Mouse (Mus musculus): ENCODE data around the gene Tcte1.

Tcte1 gene

GRCm38 (mm10) chr17:45565103-45565502 lies 41.9 kb downstream of the Tcte1 start:
- no peak for ATAC-seq (ENCODE audit: low TSS enrichment)

DNA sequence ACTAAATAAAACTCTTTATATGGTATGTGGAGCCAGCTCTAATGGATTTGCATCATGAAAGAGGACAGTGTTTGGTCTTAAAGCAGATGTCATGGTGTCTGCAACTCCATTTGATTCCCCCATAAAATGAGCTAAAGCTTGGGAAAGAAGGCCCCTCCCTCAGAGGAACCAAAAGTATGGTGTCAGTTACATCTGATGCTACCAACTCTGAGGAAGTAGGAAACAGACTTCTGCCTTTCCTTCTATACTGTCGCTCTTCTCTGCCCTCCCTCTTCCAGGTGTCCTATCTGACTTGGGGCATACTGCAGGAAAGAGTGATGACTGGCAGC lies 42.8 kb downstream of the Tcte1 start:
- no peak for ATAC-seq (ENCODE audit: low TSS enrichment)

GRCm38 (mm10) chr17:45566360-45567161 lies 43.3 kb downstream of the Tcte1 start:
- peak; percentile 5; the same call in 1 of the 2 replicates for ATAC-seq (ENCODE audit: low TSS enrichment)

GRCm38 (mm10) chr17:45567162-45567601 lies 43.9 kb downstream of the Tcte1 start:
- ATAC-seq (ENCODE audit: low TSS enrichment), result no peak

DNA sequence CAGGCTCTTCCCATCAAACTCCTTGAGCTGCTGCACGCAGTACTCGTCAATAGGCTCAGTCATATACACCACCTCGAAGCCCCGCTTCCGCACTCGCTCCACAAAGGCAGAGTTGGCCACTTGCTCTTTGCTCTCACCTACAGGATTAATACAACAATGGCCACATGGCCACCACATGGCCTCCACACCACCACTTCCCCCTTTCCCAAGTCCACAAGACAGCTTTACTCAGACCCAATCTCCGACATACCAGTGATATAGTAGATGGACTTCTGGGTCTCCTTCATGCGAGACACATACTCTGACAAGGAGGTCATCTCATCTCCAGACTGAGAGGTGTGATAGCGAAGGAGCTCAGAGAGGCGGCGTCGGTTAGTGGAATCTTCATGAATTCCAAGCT lies 45.8 kb downstream of the Tcte1 start:
- ATAC-seq (ENCODE audit: low TSS enrichment), result no peak

DNA sequence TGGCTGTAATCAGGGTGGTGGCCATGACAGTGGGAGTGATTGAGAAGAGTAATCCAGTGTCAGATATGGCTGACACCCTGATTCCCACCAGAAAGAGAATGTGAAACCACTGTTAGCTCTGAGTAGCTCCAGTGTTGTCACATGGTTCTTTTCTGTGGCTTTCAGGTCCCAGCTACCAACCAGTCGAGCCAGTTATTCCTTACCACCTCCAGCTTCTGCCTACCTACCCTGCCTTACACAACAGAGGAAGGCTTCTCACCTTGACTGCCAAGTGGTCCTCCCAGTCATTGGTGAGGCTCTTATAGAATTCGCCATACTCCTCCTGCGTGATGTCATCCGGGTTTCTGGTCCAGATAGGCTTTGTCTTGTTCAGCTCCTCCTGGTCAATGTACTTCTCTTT lies 46.8 kb downstream of the Tcte1 start:
- no peak for ATAC-seq (ENCODE audit: low TSS enrichment)

DNA sequence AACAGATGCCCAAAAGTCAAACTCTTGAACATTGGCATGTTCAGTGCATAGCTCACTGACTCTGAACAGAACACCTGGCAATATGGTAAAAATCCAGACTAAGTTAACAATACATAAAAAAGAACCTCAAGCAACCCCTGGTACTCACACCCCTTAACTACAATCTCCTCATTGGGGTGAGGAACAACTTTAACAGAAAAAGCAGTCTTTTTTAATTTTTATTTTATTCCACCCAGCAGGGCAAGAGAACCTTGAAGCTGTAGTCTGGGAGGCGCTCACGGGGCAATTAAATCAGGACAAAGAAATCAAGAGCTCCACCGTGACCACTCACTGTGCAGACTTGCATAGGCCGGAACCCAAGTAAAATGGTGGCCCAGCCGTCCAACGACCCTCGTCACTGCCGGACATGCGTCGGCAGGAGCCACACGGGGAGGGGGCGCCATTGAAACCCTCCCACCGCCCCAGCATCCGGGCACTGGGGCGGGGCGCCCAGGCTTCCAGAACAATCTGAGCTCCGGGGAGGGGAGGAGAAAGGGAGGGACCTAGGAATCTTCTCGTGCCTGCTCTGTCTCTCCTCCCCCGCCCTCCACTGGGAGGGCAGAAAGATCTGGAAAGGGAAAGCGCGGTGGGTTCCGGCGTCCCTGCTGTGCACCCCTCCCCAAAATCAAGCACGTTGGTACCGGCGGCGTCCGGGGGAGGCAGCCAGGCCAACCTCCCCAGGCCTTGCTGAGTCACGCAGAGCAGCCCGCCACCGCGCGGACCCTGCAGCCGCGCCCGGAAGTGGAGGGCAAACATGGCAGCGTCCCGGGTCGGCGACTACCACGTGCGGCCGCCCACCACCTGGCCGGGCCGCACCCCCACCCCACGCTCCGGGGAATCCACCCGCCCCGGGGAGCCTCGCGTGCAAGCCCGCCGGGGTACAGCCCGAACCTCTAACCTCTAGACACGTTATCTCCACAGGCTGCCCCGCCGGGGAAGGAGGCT lies 49.2 kb downstream of the Tcte1 start:
- ATAC-seq (ENCODE audit: low TSS enrichment), result peak; percentile 32

DNA sequence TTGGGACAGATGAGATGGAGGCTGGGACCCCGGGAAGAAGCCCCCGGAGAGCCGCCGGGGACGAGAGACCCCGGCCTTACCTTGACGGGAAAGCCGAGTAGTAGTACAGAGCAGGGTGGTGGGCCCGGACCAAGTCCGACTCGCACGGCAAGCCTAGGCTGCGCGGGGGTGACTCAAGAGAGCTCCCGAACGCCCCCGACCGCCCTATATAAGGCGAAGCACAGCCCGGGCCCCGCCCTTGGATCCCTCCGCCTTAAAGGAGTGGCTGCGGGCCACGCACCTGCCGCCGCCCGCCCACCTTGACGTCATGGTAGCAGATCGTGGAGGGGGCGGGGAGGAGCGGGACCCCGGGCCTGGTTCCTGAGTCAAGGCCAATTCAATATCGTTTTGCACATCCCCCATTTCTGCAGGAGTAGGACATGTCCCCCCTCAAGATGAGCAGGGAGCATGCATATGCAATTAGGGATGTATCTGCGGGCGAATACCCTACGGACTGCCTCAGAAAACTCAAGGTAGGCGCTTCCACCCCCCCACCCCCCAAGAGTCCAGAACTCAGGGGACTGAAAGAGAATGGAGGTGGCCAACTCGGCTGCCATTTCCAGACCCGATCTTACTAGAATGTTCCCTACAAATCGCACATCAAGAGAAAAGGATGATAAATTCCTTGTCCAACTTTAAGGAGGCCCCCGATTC lies 50.0 kb downstream of the Tcte1 start, which contains the start of gene Hsp90ab1:
Hsp90ab1 (minus strand) TSS at position 185 of the 693 bp plus-strand sequence.
- ATAC-seq (ENCODE audit: low TSS enrichment), result peak; percentile 50

DNA sequence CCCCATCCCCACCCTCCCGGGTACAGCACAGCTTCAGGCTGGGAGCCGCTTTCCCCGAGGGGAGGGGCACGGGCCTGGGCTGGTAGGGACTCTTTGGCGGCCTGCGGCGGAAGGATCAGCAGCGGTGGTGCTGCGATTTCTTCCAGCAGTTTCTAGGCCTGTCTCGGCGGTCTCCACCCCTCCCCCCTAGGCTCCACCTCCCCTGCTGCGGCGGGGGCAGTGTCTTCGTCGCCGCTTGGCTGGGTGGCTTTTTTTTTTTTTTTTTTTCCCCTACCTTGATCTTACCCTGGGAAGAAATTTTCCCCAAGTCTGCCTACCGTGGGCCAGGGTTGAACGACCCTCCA lies 50.5 kb downstream of the Tcte1 start:
- ATAC-seq (ENCODE audit: low TSS enrichment), result peak; percentile 41

DNA sequence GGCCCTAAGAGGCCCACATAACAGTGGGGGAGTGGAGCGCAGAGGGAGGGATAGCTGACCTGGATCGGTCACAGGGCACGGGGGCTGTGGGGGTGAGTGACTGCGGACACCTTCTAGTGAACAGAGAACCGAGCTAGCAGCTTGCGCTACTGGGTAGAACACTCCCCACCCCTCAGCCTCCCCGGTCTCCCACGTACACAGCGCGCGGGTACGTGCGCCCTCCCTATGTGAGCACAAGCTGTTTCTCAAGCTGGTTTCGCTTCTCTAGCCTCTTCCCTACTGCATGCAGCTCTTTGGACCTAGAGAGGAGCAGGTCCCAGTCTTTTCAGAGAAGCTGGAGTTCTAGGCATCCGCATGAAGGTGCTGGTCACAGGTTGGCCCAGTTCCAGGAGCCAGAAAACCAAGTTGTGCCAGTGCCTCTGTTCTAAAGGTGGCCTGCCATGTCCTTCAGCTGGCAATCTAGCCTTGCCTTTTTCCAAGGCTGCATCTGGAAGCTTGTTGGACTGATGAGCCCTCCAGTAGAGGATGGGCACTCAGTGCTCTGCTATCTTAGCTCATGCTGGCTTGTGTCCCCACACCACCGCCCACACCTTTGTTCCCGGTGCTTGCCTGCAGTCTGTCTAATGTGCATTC lies 51.0 kb downstream of the Tcte1 start:
- ATAC-seq (ENCODE audit: low TSS enrichment), result peak; percentile 66

GRCm38 (mm10) chr17:45575123-45575897 lies 52.1 kb downstream of the Tcte1 start:
- no peak for ATAC-seq (ENCODE audit: low TSS enrichment)

DNA sequence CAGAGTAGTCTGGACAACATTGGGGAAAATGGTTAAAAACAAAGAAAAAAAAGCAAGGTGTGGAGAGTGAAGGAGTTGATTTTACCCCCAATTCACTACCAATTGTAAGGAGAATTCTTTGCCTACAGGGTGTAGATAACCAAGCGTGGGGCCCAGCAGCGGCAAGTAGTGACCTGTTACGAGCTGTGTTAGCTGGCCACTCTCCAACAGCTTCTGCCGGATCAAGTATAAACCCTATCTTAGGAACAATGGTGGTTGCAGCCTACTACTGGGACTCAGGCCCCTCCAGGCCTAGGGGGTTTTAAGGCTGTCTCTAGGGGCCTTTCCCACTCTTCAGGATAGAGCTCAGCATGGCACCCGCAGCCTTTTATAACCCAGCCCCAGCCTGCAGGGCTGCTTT lies 55.0 kb downstream of the Tcte1 start:
- no peak for ATAC-seq (ENCODE audit: low TSS enrichment)

- ATAC-seq (ENCODE audit: low TSS enrichment), result no peak
Measured at GRCm38 (mm10) chr17:45578843-45579242, 55.6 kb downstream of the Tcte1 start.

DNA sequence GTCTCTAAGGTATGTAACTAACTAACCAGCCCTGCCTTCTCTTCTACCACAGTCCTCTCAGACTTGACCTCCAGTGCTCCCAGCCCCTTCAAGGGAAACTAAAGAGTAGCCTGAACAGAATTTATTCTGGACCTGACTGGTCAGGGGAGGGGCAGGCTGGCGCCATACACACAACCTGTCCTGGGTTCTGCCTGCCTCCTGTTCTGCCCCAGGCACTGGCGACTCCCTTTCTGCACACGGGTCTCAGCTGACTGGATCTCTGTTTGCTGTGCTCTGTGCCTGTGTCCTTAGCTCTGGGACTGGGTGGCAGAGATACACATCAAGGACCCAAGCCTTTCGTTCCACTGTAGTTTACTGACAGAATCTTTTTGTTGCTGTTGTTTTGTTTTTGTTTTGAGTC lies 56.3 kb downstream of the Tcte1 start:
- ATAC-seq (ENCODE audit: low TSS enrichment), result no peak

DNA sequence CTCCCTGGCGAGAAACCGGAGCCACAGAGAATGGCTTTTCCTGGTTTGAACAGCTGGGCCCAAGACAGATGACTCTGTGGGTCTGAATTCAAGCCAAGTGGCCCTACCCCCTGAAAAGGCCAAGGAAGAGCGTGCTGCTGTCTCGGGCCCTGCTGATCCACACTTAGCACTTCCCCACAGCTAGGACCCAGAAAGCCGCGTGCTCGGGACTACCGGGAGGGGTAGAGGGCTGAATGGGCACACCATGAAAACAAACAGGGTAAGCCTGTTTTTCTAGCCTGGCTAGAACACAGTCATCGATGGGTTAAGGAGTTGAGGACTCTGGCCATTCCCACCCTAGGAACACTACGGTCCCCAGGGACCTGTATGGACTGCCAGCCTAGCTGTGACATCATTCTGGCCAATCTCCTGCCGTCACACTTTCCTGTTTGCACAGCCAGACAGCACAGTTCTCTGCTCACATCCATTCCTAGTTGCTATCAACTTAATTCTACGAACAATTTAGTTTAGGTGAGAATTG lies 57.8 kb downstream of the Tcte1 start:
- ATAC-seq (ENCODE audit: low TSS enrichment), result no peak

GRCm38 (mm10) chr17:45581567-45581983 lies 58.3 kb downstream of the Tcte1 start:
- ATAC-seq (ENCODE audit: low TSS enrichment), result no peak

GRCm38 (mm10) chr17:45582188-45582587 lies 59.0 kb downstream of the Tcte1 start:
- no peak for ATAC-seq (ENCODE audit: low TSS enrichment)

- ATAC-seq (ENCODE audit: low TSS enrichment), result no peak
Measured at GRCm38 (mm10) chr17:45582715-45583355, 59.6 kb downstream of the Tcte1 start.

DNA sequence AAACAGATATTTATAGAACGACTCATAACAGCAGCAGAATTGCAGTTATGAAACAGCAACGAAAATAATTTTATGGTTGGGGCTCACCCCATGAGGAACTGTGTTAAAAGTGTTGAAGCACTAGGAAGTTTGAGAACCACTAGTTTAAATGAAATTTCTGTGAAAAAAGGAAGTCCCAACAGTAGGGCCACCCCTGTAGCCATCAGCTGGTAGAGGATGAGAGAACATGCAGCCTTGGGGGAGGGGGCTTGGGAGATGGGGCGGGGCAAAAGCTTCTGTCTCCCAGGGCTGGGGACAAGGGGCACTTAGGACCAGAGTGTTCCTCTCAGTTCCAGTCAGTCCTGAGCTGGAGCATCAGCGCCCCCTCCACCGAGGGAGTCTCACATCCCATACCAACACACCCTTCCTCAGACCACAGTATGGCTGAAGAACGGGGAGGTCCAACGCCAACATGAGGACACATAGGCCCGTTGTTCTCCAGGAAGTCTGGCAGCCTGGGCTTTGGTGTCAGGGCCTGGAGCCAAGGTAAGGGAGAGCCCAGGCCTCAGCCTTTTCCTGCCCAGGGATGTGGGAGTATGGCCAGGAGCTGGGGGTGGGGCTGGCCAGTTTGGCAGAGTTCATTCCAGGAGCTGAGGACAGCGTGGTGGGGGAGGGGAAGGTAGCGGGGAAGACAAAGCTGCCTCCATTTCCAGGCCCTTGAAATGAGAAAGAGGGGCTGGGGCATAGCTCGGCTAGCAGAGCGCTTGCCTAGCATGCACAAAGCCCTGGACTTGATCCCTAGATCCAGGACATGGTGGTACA lies 61.1 kb downstream of the Tcte1 start:
- ATAC-seq (ENCODE audit: low TSS enrichment), result peak; percentile 14; the same call in 1 of the 2 replicates

All from frontal cortex, adult (tissue).